Mouse (Mus musculus): ENCODE measurements at regions not wholly inside any gene's neighbourhood (a gene's known extent, or its start where the extent isn't known, plus 50 kb on each side); places are given as distances from the start of the nearest gene placed in this dataset.
"Not testable (repeated sequence)": the region's sequence is repeated elsewhere in the genome, so short reads cannot be mapped to it uniquely, and the experiment has no call there.

DNA sequence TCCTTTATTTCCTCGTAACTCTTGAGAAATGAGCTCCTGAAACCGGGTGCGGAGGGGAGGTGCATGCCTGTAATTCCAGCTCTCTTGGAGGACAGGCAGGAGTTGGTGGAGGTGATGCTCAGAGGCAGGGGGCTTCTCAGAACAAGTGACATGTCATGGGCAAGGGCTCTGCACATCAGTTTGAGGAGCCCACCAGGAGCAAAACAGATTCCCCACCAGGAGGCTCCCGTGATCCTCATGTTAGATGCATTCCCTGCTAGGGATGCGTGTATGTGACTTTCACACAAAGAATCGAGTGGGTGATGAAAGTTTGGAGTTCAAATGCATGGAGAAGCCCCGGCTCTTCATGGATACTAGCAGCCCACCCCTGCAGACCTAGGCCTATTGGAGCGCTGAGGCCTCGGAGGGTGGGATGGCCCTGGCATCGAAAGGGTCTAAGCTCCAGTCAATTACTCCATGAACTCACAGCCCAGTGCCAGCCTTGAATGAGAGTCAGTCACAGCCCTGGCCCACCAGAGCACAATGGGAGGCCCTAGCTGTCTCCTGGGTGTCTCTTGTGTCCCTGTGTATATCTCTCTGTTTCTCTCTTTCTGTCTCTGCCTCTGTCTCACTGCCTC is 150.1 kb upstream of the A430005L14Rik start:
- in situ Hi-C loops (cut with MboI, MseI): no loop called here

GRCm38 (mm10) chr4:153812866-153813265 is 144.2 kb upstream of the A430005L14Rik start:
- in situ Hi-C loops (cut with MboI, MseI): no loop called here

- in situ Hi-C loops (cut with MboI, MseI): no loop called here
Observed at GRCm38 (mm10) chr4:153827914-153828313, 129.1 kb upstream of the A430005L14Rik start.

DNA sequence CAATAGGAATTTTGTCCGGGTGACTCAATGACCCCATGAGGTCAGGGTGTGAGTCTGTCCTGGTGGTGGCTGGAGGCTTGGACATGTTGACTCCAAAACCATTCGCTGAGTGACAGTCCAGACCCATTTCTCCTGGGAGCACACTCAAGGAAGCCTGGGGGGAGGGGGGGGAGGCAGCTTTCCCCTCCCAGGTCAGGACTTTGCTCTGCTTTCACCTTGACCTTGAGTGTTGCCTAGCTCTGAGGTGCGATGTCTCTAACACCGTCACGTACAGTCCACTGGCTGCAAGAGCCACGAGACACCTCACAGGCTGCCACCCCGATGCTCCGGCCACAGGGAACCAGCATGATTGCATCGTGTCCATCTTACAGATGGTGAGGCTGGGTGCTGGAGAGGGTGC is 127.3 kb upstream of the A430005L14Rik start:
- in situ Hi-C loops (cut with MboI, MseI): no loop called here

- in situ Hi-C loops (cut with MboI, MseI): no loop called here
Observed at GRCm38 (mm10) chr4:153830491-153830890, 126.5 kb upstream of the A430005L14Rik start.

DNA sequence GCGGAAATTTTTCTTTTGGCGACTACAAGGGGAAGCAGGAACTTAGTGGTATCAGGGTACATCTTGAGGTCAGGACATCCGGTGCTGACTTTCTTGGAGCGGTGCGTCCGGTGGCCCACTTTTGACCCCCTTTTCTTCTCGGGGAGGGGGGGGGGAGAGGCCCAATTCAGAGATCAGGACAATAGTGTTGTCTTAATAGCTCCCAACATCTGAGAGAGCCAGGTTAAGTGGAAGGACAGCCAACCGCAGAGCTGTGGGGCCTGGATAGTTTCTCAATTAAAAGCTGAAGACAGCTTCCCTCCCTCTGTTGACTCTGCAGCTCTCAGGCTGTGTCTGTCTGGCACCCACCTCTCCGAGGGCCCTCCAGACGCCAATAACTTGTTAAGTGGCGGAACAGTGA is 125.8 kb upstream of the A430005L14Rik start:
- in situ Hi-C loops (cut with MboI, MseI): not testable (repeated sequence)

DNA sequence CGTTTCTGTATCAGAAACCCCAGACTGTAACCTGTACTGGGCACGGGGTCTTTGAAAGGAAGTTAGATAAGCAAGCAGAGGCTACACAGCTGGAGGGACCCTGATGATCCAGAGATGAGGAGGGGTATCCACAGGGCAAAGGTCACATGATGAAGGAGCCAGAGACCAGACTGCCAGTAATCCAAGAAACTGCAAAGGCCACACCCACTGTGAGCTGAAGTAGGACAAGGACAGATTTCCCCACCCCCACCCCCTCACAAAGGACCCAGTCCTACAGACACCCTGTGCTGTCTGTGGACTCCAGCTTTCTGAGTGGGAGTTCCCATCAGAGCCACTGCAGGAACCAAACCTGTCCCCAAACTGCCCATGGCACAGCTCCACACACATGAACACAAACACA is 124.9 kb upstream of the A430005L14Rik start:
- in situ Hi-C loops (cut with MboI, MseI): no loop called here

- in situ Hi-C loops (cut with MboI, MseI): no loop called here
Observed at GRCm38 (mm10) chr4:153844766-153845165, 112.3 kb upstream of the A430005L14Rik start.

GRCm38 (mm10) chr4:153848274-153848673 is 108.8 kb upstream of the A430005L14Rik start:
- in situ Hi-C loops (cut with MboI, MseI): no loop called here

DNA sequence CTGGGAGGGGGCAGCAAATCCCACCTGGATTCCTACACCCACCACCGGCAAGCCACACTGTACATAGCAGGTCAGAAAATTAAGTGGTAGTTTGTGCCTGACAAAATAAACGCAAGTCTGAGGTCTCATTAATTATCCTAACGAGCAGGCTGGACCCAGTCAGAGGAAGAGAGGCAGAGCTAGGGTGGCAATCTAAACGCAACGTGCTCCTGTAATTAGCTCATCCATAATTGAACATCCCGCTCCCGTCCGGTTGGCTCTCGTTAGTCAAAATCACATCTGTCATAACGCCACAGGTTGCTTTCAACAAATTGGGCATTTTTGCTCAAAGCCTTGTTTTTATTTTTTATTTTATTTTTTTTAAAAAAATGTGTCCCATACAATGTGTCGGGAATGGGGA is 106.9 kb upstream of the A430005L14Rik start:
- in situ Hi-C loops (cut with MboI, MseI): no loop called here

- in situ Hi-C loops (cut with MboI, MseI): no loop called here
Observed at GRCm38 (mm10) chr4:153854084-153854747, 102.8 kb upstream of the A430005L14Rik start.

DNA sequence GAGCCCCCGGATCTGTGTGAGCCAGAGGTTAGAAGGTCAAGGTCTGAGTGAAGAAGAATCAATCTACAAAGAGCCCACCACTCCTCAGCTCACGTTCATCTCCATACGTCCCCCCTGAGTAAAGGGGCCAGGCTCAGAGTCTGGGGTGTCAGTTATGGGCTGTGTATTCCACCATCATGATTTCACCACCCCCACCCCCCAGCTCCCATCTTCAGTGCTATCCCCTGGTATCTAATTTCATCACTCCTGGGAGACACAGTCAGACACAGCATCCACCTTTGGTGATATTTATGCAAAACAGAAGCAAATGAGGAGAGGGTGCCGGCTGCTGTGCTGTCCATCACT is 102.3 kb upstream of the A430005L14Rik start:
- in situ Hi-C loops (cut with MboI, MseI): no loop called here

DNA sequence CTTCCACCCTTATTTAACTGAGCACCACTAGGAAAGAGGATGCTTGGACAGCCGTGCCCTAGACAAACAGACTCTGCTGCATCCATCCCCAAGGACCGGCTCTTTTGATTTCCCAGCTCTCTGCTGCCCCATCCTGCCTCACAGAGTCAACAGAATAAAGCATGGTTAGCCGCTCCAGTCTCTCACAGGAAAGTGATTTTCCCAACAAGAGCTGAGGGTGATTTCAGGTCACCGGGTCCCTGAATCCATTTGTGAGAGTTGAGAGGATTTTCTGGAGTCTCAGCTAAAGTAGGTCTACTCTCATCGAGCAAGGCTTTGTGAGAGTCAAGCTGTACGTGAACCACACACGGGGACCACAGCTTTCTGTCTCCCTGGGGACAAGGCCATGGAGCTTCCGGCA is 95.6 kb upstream of the A430005L14Rik start:
- in situ Hi-C loops (cut with MboI, MseI): no loop called here

GRCm38 (mm10) chr4:153862121-153862660 is 94.8 kb upstream of the A430005L14Rik start:
- in situ Hi-C loops (cut with MboI, MseI): no loop called here

- in situ Hi-C loops (cut with MboI, MseI): no loop called here
Observed at GRCm38 (mm10) chr4:153872346-153872745, 84.7 kb upstream of the A430005L14Rik start.

- in situ Hi-C loops (cut with MboI, MseI): not testable (repeated sequence)
Observed at GRCm38 (mm10) chr4:153875036-153875435, 82.0 kb upstream of the A430005L14Rik start.

DNA sequence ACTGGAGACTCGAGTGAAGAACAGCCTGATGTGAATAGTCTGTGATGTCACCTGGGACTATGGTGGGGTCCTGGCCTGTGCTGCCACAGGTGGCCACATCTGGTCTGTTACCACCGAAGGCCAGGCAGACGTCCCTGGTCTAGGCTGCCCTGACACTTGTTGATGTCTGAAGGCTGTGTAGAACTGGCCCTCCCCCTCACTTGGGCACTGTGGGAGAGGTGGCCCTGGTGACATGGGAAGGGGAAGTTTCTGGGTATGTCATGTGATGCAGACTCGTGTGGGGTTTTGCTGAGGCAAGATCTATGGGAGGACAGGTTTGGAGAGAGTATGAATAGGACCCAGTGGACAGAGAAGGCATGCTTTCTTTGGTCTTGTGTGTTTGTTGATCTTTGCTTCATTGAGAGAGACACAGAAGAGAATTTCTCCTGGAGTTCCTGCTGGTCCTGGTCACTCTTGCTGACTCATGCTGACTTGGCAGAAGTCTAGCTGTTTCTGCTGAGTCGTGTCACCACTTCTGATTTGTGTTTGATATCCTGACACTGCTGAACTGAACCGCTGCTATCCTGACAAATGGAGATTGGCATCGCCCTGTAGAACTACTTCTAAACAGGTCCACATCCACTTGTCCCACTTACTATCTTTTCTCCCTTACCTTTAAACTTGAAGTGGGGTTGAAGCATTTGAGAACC is 79.9 kb upstream of the A430005L14Rik start:
- in situ Hi-C loops (cut with MboI, MseI): no loop called here

- in situ Hi-C loops (cut with MboI, MseI): no loop called here
Observed at GRCm38 (mm10) chr4:153883057-153883456, 74.0 kb upstream of the A430005L14Rik start.

DNA sequence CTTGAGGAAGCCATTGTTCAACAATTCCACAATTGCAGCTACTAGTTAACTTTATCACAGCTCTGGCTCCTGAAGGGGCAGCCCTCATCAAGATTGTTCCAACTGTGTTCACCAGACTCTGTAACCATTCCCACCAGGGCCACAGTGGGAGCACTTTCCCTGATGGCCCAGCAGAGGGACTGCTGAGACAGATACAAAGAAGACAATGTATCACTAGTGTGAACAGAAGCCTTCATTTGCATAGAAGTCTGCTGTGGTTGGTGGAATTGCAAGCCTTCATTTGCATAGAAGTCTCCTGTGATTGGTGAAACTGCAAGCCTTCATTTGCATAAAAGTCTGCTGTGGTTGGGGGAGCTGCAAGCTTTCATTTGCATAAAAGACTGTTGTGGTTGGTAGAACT is 73.0 kb upstream of the A430005L14Rik start:
- in situ Hi-C loops (cut with MboI, MseI): no loop called here

DNA sequence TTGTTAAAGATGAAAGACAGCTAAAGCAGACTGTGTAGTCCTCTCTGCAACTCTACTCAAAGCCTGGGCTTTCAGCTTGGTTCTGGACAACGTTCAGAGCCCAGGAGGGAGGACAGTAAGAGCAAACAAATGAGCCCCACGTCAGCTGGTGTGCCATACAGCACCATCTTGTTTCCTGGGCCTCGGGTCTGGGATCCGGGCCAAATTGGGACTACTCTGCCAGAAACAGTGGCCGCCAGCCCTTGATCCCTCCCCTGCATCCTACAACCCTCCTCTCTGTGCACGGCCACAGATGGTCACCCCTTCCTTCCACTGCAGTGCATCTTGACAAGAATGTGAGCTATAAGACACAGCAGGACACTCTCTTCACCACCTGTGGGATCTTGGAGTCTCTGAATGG is 71.2 kb upstream of the A430005L14Rik start:
- in situ Hi-C loops (cut with MboI, MseI): no loop called here

DNA sequence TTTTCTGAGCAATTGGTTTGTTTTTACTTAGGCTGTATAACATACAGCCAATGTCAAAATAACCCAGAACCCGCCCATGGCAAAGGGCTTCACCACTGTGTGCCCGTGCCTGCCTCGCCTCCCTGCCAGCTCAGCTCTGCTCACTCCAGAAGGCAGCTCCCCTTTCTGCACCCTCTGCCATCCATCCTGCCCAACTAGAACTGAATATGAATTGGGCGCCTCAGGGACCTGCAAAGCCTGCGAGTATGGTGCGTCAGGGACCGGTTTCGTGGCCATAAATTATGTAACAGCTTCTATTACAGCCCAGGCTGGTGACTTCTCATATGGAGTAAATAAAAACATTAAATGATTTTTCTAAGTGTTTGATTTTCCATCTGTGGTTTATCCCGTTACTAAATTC is 66.9 kb upstream of the A430005L14Rik start:
- in situ Hi-C loops (cut with MboI, MseI): no loop called here

- in situ Hi-C loops (cut with MboI, MseI): loop anchor here (10.0 kb wide), 1 partner anchor 465 kb away; no protein-coding TSS in a partner anchor
Observed at GRCm38 (mm10) chr4:153899721-153900120, 57.3 kb upstream of the A430005L14Rik start.

- in situ Hi-C loops (cut with MboI, MseI): loop anchor here (10.0 kb wide), 1 partner anchor 460 kb away; no protein-coding TSS in a partner anchor
Observed at GRCm38 (mm10) chr4:153905076-153905475, 52.0 kb upstream of the A430005L14Rik start.

Data from T-helper 2 cell (primary cell).